Mouse (Mus musculus): ENCODE results near the gene Serinc5.
"Not testable (repeated sequence)": the region's sequence is repeated elsewhere in the genome, so short reads cannot be mapped to it uniquely, and the experiment has no call there.

Serinc5 gene

DNA sequence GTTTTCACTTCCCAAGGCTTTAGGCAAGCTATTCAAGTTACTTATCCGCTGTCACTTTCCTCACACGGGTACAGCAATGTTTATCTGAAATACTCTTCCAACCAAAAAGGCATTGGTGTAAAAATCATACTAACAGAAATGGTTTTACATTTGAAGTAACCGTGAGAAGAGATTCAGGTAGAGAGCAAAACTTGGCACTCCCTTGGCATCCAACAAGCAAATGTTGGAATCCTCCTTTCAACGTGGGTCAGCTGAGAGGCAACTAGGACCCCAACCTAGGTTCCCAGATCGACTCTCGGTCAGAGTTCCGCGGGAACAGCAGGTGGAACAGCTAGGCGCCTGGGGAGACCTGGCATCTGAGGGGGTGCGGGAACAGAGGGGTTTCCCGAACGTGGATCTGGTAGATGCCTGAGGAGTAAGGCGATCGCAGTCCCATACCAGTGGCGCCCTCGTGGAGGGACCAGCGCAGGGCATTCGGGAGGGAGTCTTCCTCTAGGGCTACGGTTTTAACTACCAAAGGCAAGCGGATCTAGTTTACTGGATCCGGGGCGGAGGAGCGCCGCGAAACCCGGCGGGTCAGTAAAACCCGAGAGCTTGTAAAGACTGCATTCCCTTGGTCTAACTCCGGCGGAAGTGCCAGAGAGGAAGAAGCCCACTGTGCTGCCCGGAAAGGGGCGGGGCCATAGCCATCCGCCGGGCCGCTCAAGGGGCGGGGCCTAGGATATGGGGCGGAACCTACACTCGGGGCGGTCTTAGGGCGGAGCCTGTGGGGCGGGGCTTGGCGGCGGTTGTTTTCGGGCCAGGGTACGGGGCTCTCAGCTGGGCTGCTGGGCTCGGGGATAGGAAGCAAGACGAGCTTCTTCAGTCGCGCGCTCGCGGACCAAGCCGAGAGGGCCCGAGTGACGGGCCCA lies at the start of gene Serinc5:
Gene Serinc5 (plus strand): TSS at position 781 of the 911 bp plus-strand sequence.
- peak; percentile 97 for DNase-seq

DNA sequence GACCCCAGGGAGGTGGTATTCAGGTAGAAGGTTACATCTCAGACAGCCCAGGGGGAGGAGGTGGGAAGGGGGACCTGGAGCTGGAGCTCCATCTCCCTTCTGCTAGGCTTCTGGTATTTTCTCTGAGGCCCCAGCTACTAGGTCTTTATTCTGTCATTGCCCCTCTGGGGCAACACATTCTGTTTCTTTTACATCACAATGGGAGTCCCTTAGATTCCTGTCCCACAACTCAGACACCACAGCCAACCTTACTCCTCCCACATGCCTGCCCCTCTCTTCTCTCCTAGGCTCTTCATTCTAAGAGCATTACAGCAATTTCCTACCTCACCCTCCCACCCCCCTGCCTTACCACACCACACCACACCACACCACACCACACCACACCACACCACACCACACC lies 34.8 kb upstream of the Serinc5 start, which contains the start of gene Spz1:
Gene Spz1 (minus strand): TSS at position 101 of the 400 bp plus-strand sequence.
- no peak for DNase-seq

DNA sequence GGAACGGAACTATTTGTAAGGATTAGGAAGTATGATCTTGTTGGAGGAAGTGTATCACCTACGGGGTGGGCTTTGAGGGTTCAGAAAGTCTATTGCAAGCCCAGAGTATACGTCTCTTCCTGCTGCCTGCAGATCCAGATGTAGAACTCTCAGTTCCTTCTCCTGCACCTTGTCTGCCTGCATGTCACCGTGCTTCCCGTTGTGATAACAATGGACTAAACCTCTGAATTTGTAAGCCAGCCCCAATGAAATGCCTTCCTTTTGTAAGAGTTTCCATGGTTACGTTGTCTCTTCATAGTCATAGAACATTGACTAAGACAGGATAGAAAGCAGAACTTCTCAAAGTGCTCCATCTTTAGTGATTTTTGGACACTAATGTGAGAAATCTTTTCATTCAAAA lies 34.2 kb upstream of the Serinc5 start:
- DNase-seq: no peak

DNA sequence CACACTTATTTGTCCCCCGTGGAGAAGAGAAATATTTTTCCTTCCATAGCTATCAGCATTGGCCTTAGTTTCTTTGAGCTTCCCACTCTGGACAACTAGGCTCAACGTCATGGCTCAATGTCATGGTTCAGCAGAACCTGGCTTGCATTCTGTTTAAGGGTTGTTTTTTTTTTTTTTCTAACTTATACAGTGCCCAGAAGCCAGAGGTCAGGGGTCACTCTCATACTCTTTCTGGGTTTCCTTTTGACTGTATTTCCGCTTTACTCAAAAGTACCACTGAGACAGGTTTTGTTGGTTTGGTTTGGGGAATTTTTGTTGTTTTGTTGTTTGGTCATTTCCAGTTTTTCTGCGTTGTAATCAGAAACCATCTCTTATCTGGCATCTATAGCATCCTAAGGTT lies 32.7 kb upstream of the Serinc5 start:
- DNase-seq: no peak

DNA sequence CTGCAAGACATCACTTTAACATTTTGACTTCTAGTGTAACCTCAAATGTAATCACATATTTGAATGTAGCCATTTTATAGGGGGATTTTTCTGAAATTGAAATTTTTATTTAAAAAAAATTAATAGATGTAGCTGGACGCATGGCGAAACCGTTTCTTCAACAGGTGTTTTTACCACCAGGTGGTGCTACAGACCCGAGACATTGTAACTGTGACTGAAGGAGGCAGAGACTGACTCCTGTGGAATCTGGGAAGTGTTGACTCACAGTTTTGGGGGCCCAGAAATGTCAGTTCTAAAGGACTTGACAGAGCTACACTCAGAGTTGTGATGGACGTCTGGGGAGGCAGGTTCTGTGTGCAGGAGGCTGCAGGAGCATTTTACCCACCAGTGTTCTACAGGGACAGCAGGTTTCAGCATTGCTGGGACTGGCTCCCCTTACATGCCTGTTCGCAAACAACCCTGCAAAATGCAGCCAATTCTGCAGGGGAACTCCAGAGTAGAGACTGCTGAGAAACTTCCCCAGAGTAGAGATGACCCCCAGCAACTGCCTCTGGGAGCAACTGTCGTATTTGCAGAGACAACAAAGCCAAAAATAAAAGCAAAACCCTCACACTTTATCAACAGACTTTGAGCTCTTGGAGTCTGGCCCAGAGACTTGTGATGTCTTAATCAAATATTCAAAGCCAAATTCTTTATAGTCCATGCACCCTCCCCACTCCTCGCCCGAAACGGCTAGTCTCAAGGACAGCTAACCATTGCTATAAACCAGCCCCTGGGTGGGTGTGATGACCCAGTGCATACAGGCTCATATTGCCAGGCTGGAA lies 30.5 kb upstream of the Serinc5 start:
- DNase-seq: peak; percentile 44

DNA sequence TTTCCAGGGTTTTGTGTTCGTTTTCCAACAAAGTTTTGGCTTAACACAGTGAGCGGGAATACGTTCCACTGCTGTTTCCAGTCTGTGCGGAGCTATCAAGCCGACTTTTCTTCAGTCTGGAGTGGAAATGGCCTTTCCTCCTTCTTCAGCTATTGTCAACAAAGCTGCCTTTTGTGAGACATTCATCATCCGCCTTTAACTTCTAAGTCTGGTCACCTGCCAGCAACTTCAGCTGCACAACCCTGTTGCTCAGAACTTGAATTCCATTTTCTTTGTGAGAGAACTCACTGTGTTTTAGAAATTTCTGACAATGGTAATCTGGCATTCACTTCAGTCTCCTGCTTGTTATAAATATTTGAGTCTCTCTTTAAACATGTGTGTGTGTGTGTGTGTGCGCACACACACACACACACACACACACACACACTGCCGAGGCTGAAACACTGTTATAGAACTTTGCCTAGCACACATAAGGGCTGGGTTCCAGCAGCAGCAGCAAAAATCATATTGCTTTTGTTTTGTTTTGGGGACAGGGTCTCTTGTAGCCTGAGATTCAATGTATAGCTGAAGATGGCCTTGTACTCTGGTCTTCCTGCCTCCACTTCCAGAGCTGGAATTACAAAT lies 26.7 kb upstream of the Serinc5 start:
- DNase-seq: no peak

DNA sequence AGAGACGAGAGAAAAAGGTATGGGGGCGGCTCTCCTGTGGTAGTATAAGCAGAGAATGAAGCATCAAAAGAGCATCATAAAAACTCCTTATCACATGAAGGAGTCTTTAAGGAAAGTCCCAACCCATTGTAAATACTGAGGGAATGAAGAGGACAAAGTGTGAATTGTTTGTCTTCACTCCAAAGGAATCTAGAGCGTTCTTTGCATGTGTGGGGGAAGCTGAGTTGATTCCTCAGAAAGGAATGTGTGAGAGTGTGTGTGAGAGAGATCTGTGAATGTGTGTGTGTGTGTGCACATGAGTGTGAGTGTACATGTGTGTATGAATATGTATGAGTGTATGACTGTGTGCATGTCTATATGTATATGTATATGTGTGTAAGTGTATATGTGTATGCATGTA lies 22.2 kb upstream of the Serinc5 start:
- DNase-seq: no peak

DNA sequence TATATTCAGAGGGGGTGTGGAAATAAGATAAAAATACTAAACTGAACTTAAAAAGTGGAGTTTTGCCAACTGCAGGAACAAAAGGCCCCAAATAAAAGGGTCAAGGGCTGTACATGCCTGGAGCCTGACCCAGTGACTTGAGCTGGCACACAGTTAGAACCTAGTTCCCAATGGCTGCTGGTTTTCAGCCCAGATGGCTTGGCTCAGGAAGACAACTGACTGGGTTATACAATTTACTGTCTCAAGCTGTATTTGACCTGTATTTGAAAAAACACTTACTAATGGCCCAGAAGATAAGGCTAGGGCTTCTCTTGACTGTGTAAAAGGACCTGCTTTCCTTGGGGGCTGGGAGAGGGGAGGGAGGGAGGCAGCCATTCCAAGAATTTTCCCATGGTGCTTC lies 21.6 kb upstream of the Serinc5 start:
- DNase-seq: no peak

DNA sequence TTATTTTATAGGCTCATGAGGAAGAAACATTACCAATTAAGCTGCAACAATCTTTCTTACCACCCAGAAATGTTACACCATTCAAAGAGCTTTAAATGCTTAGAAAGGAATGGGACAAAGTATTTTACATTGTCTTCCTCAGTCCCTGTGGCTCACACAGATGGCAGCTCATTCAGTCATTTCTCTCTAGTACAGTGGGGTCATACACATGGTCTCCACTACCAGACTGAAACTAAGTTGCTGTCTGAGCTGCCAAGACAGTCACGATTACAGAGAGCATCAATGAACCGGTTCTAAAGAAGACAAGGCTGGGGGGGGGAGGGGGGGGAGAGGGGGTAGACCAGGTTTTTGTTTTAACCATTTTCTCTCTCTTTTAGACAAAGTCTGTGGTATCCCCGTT lies 19.7 kb upstream of the Serinc5 start:
- no peak for DNase-seq

DNA sequence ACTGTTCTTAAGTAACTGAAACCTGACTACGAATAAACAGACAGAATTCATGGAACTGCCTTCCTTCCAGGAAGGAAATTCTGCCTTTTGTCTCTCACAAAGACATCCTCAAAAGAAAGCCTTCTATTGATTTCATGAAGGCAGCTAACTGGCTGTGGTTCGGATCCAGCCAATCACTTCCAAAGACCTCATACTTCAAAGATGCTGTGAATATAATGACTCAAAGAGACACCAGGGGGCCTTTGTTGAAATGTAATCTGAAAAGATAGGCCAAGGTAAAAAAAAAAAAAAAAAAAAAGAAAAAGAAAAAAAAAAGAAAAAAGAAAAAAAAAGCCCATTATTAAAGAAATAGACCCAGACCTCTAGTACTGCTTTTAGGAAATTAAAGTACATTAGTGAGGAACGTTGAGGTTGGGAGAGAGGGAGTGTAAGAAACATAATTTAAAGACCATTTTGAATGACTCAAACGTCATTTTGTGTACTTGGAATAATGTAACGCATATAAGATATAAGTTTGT lies 18.6 kb upstream of the Serinc5 start:
- no peak for DNase-seq

DNA sequence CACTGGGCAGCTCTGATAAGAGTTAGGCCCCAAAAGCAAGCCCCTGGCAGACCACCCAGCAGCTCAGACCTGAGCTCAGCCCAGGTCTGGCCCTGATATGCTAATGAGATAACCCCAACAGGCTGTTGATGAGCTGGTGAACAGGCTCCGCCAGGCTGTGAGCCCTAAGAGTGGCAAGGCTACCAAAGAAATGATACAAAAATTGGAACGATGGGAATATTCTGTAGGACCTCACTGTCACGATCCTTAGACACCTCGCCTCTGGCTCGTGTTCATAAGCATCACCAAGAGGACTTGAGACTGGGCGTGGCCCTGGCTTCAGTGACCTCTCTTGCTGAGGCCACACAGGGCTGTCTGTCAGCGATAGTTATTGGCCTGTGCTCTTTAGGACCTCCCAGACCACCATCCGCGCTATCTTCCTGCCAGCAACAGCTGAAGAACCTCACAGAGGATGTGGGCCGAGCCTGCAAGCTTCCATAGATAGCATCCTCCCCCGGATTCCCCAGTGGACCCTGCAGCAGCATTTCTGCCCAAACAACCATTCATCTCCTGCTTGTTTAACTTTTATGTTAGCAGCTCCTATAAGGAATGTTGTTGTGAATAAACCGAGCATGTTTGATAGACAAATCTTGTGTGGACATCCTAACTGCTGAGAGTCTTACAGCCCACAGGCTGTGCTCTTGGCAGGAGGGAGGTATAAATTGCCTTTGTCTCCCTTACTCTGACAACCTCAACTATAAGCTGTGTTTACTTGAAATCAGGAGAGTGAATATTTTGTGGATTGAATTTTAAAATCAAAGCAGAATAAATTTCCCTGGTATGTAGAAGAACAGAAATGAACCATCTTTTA lies 17.9 kb upstream of the Serinc5 start:
- no peak for DNase-seq

DNA sequence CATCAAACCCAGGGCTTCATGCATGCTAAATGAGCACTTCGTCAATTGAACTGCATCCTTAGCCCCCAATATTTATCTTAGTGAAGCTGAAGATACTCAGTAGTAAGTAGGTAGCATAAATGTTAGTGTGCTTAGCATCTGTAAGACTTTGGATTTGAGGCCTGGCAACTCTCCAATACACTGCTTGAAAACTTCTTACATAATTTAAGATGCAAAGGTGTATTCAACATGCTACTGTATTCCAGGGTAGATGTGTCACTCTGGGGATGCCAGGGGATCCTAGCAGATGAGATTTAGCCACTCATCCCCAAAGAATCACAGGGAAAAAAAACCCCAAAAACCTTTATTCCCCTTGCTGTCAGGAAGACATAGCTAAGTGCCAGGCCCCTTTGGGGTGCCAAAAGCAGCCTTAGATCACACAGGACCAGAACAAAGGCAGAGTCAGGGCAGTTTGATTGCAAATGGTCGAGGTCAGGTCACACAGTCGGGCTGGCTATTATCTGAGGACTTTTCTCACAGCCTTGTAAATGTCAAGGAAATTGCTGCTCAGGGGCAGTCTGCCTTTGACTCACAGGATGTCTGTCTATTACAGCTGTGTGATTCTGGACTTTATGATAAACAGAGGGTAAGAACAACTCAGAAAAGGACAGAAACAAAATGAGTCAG lies 17.0 kb upstream of the Serinc5 start:
- no peak for DNase-seq

DNA sequence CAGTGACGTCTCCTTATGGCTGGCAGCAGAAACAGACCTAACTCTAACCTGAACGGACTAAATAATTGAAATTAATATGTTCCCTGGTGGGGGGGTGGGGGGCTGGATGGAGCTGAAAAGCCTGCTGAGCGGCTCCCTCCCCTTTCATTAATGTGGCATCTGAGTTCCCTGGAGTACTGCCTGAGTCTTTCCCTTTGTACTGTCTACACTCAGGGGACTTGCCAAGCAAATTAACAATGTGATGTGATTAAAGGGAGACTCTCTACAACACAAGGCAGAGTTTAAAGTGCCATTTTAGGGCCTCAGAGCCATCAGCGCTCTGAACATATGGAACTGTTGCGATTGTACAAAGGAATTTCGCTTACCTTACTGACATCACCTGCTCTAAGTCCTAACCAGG lies 16.4 kb upstream of the Serinc5 start:
- DNase-seq: no peak

DNA sequence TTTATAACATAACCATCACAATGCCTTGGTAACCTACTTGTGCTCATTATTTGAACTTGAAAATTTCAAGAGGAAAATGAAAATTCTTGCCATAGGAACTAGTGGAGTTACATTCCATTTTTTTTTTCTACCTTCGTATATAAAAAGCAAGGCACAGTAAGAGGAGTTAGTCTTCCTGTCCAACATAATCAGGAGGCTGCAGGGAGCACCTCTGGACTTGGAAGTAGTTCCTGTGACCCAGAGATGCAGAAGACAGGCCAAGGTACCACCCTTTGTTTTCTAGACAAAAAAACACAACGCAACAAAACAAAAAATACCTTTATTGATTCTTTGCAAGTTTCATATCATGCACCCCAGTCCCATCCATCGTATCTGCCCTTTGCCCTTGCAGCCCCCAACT lies 16.0 kb upstream of the Serinc5 start:
- DNase-seq: no peak

DNA sequence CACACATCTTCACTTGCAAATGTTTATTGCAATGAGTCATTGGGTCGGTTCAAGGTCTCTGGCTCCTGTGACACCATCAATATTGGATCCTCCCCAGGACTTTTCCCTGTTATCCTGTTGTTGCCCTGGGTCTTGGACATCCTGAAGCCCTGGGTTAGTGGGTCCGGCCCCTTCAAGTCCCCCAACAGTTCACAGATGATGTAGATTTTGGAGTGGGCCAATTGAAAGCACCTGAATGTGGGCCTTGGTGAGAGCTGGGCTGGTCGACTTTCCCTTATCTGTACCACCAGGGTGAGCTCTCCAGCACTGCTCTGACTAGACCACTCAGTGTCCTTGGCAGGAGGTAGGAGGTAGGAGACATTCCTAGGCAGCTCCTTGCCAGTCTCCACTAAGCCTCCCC lies 15.5 kb upstream of the Serinc5 start:
- DNase-seq: no peak

DNA sequence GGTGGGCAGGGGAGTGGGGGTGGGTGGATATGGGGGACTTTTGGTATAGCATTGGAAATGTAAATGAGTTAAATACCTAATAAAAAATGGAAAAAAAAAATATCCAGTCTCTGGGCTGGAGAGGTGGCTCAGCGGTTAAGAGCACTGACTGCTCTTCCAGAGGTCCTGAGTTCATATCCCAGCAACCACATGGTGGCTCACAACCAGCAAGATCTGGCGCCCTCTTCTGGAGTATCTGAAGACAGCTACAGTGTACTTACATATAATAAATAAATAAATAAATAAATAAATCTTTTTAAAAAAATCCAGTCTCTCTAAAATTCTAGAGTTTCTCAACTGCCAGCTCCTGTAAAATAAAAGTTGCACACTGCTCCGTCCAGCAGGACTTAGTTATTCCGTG lies 5.6 kb upstream of the Serinc5 start:
- not testable (repeated sequence) for DNase-seq

DNA sequence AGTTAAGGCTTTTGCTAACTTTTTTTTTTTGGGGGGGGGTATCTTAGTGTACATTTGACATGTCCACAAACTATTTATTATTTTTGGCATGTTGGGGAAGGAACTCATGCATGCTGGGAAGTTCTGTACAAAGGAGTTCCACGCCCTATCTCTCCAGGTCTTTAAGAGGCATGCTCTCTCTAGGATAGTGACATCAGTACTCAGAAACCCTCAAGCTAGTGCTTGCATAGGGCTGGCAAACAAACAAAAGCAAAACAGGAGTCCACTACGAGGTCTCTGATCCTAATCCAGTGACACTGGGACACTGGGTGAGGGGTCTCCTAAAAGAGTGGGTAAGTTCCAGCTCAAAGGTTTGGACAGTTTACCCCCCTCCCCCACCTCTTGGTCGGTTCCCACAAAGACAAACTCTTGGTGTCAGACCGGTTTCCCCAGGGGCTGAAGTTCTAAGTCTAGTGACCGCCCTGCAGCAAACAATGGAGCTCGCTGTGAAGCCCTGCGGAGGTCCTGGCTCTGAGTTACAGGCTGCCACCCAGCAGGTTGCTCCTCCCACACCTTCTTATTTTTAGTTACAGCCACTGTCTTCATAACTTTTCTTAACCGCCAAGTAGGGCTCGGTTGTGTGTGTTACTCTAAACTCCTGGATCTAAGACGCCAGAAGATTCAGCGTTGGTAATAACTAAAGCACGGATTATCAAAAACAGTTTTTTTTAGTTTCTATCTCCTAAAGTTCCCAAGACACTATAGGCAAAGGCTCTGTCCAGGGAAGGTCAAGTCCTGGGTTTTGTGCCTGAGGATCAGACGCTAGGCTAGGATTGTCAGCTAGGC lies 1.2 kb upstream of the Serinc5 start:
- DNase-seq: peak; percentile 17

DNA sequence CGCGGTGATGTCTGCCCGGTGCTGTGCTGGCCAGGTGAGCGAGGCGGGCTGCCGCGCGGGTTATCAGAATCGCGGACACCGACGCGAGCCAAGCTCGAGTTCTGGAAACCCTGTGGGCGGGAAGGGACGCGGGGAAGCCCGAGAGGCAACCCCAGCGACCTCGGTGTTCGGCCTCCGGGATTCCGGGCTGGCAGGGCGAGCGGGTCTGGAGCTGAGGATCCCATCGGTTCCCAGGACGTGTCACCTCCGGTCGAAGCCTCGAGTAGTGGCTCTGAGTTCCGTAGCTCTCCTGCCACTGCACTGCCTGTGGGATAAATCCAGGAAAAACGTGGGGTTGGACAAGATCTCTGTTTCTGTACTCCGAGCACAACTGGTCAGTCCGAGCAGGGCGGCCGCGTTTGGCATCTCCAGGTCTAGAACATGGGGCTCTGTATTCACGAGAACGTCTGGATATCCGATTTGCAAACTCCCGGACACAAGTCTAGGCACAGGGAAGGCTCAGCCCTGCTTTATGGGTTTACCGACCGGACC lies 428 bp downstream of the Serinc5 start:
- no peak for DNase-seq

DNA sequence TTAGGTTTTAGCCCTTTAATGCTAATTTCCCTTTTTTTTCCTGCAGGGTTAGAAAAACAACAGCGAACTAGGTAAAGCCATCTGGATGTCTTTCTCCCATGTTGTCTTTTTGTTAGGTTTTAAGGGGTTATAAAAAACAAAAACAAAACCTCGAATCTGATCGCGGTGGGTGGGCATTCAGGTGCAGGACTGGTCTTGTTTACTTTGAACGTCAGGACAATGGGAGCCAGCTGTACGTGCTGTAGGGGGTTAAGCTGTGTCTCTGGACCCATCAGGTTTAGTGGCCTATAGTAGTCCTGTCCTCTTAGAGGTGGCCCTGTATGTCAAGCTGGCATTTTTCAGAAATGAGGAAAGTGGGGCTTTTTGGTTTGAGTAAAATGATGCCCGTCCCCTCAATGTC lies 1.0 kb downstream of the Serinc5 start:
- no peak for DNase-seq

DNA sequence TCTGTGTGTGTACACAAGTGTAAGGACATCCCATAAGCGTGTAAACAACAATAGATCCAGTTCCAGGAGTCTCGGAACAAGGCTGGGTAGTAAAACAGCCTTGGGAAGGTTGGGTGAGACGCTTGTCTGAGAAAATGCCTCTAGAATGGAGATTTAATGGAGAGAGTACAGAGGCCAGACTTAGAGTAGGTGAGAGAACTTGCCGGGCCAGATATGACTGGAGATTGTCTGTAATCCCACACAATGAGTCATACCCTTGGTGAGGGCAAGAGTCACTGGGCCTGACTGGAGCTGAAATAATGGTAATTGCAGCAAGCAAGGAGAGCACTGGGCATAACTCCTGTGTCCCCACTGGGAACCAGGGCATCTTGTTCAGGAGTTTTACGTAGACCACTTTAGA lies 2.2 kb downstream of the Serinc5 start:
- no peak for DNase-seq

DNA sequence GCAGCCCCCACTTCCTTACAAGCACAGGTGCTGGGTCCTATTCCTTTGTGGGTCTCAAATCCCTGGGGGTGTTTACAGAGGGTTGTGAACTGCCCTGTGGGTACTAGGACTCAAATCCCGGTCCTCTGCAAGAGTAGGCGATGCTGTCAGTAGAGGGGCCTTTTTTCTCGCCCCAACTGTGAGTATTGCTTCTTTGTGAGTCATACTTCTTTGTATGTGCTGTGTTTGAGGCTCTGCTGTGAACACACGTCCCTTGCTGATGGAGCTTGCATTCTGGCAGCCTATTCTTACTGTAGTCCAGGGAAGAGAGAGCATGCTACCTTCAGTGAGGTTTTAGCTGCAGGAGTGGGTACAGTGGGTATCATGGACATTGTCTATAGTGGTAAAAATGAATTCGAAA lies 4.3 kb downstream of the Serinc5 start:
- no peak for DNase-seq
